Mouse (Mus musculus): ENCODE results near the gene Zfyve28. TPM values are rescaled to one million over a fixed set of nuclear protein-coding genes. Genes with fewer than 3 reads are reported as not detected.
A peak's percentile ranks its signal among the peaks of the same experiment; 100 is the strongest.

Gene Zfyve28
- polyA plus RNA-seq, 1 experiment from 2014 or later = 0.37 TPM

GRCm38 (mm10) chr5:34293363-34293762 is 5.1 kb upstream of the Zfyve28 start:
- H3K27ac ChIP-seq (ENCODE audit: low read depth, low read length) = no peak overlapping the region
- no peaks in the 10 kb centered on the region for H3K36me3 ChIP-seq (ENCODE audit: control insufficient read depth, insufficient read depth, low read length)
- H3K9me3 ChIP-seq (ENCODE audit: control insufficient read depth, low read length) = no peaks in the 10 kb centered on the region
- no peak for ATAC-seq (ENCODE audit: low FRiP score, low TSS enrichment)
- no peak overlapping the region for H3K9ac ChIP-seq (ENCODE audit: low read depth, low read length)
- peaks cover 13% of the 10 kb centered on the region for H3K27me3 ChIP-seq (ENCODE audit: control insufficient read depth, insufficient read depth, low read length)
- H3K4me2 ChIP-seq (replicated peaks; ENCODE audit: low read depth, low read length) = no peak overlapping the region
- H3K4me1 ChIP-seq (ENCODE audit: control insufficient read depth, insufficient read depth, low read length) = no peaks in the 10 kb centered on the region
- 82% methylated on average over 6 of the region's 6 CpGs for WGBS
- H3K4me3 ChIP-seq (ENCODE audit: low read length) = no peak overlapping the region

GRCm38 (mm10) chr5:34289286-34289685 is 1.0 kb upstream of the Zfyve28 start:
- 60% methylated on average over 2 of the region's 2 CpGs for WGBS
- no peak for ATAC-seq (ENCODE audit: low FRiP score, low TSS enrichment)
- H3K9me3 ChIP-seq (ENCODE audit: control insufficient read depth, low read length) = no peaks in the 10 kb centered on the region

DNA sequence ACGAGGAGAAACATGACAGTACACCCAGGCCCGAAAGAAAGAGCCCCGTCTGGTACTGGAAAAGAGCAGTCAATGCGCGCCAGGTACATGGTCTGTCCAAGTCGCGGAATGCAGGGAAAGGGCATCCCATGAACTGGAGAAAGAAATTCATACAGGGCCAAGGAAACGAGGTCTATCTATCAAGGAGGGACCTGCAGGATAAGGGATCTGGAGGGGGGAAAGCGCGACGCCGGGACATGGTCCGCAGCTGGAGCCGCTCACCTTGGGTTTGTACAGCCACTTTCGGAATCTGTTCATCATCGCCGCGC is 457 bp downstream of the Zfyve28 start:
- peak overlapping the region; percentile 98 for H3K4me2 ChIP-seq (replicated peaks; ENCODE audit: low read depth, low read length)
- H3K4me1 ChIP-seq (ENCODE audit: control insufficient read depth, insufficient read depth, low read length) = peaks cover 14% of the 10 kb centered on the region; the same call in 1 of the 2 replicates
- H3K36me3 ChIP-seq (ENCODE audit: control insufficient read depth, insufficient read depth, low read length) = no peaks in the 10 kb centered on the region
- ATAC-seq (ENCODE audit: low FRiP score, low TSS enrichment) = no peak; the same call in 1 of the 2 replicates
- peaks cover 48% of the 10 kb centered on the region for H3K27me3 ChIP-seq (ENCODE audit: control insufficient read depth, insufficient read depth, low read length)
- 2% methylated on average over 18 of the region's 18 CpGs for WGBS
- 0 out of 2 replicates have a peak overlapping the region, but pooled peaks have one; percentile 31 for H3K9ac ChIP-seq (ENCODE audit: low read depth, low read length)
- H3K9me3 ChIP-seq (ENCODE audit: control insufficient read depth, low read length) = no peaks in the 10 kb centered on the region
- H3K27ac ChIP-seq (ENCODE audit: low read depth, low read length) = no peak overlapping the region
- peak overlapping the region; percentile 62 for H3K4me3 ChIP-seq (ENCODE audit: low read length)

More at GRCm38 (mm10) chr5:34289286-34289685, 1.0 kb upstream of the Zfyve28 start:
- Histone ChIP-seq H3K36me3 (ENCODE audit: control insufficient read depth, insufficient read depth, low read length) (no peaks in the 10 kb centered on the region), H3K9ac (ENCODE audit: low read depth, low read length) (no peak overlapping the region), H3K4me1 (ENCODE audit: control insufficient read depth, insufficient read depth, low read length) (peaks cover 14% of the 10 kb centered on the region; the same call in 1 of the 2 replicates), H3K4me3 (ENCODE audit: low read length) (no peak overlapping the region), H3K27ac (ENCODE audit: low read depth, low read length) (no peak overlapping the region), H3K27me3 (ENCODE audit: control insufficient read depth, insufficient read depth, low read length) (peaks cover 46% of the 10 kb centered on the region), H3K4me2 (replicated peaks; ENCODE audit: low read depth, low read length) (no peak overlapping the region)

DNA sequence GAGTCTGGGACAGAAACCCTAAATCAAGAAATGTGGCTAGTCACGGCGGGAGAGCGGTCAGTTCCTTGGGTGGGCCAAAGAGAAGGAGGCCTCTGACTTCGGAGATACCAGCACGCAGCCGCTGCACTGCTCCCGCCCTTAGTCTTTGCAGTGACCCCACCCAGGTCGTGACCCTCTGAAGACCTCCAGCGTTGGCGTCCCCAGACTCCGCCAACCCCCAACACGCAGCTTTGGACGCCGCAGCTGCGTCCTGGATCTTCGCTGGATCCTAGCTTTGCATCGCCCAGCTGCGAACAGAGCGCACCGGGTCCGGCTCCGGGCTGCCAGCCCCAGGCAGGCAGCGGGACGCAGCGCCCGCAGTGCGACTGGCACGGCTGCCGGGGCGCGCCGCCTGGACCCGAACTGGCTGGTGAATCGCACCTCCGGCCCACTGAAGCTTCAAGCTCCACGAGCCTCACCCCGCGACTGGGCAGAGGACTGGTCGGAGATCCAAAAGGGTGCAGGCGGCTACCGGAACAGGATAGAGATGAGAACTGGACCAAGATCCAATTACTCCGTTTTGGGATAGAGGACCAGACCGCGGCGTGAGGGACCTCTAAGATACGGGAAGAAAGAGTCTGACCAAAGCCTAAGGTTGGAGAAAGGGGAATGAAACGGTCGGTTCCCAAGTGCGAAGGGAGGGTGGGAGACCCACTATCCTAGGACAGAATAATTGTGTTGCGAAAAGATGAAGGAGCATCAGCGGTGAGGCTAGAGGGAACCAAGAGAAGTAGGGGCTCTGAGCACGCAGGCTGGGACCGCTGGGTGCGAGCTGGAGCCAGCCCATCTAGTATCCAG is 1.0 kb downstream of the Zfyve28 start:
- no peak overlapping the region for H3K9ac ChIP-seq (ENCODE audit: low read depth, low read length)
- no peaks in the 10 kb centered on the region for H3K9me3 ChIP-seq (ENCODE audit: control insufficient read depth, low read length)
- no peaks in the 10 kb centered on the region for H3K36me3 ChIP-seq (ENCODE audit: control insufficient read depth, insufficient read depth, low read length)
- ATAC-seq (ENCODE audit: low FRiP score, low TSS enrichment) = 0 out of 2 replicates have a peak, but pooled peaks have one; percentile 16
- WGBS = under 1% methylated on average over 54 of the region's 54 CpGs
- peak overlapping the region; percentile 98 for H3K4me2 ChIP-seq (replicated peaks; ENCODE audit: low read depth, low read length)
- H3K4me3 ChIP-seq (ENCODE audit: low read length) = peak overlapping the region; percentile 62
- H3K27ac ChIP-seq (ENCODE audit: low read depth, low read length) = no peak overlapping the region
- peaks cover 14% of the 10 kb centered on the region; the same call in 1 of the 2 replicates for H3K4me1 ChIP-seq (ENCODE audit: control insufficient read depth, insufficient read depth, low read length)
- peaks cover 48% of the 10 kb centered on the region for H3K27me3 ChIP-seq (ENCODE audit: control insufficient read depth, insufficient read depth, low read length)

DNA sequence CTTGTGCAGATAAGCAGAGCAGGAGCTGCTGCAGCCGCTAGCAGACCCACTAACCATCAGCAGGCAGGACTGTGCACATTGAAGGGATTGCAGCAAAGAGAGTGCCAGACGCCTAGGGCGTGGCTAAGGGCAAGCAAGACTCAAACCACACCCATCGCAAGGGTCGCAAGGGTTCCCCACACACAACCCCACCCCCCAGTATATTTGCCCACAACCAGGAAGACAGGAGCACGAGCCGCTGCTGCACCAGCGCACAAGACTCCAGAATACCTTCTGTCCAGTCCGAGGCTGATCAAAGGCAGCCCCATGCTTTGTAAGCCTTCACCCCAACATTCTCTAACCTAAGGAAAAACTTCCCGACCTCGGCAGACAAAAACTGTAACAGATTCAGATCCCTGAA is 1.7 kb downstream of the Zfyve28 start:
- no peak overlapping the region for H3K9ac ChIP-seq (ENCODE audit: low read depth, low read length)
- H3K4me1 ChIP-seq (ENCODE audit: control insufficient read depth, insufficient read depth, low read length) = peaks cover 14% of the 10 kb centered on the region; the same call in 1 of the 2 replicates
- H3K4me2 ChIP-seq (replicated peaks; ENCODE audit: low read depth, low read length) = peak overlapping the region; percentile 98
- WGBS = 4% methylated on average over 11 of the region's 11 CpGs
- ATAC-seq (ENCODE audit: low FRiP score, low TSS enrichment) = no peak
- no peaks in the 10 kb centered on the region for H3K36me3 ChIP-seq (ENCODE audit: control insufficient read depth, insufficient read depth, low read length)
- no peak overlapping the region for H3K27ac ChIP-seq (ENCODE audit: low read depth, low read length)
- no peaks in the 10 kb centered on the region for H3K9me3 ChIP-seq (ENCODE audit: control insufficient read depth, low read length)
- peaks cover 48% of the 10 kb centered on the region for H3K27me3 ChIP-seq (ENCODE audit: control insufficient read depth, insufficient read depth, low read length)
- H3K4me3 ChIP-seq (ENCODE audit: low read length) = peak overlapping the region; percentile 62

DNA sequence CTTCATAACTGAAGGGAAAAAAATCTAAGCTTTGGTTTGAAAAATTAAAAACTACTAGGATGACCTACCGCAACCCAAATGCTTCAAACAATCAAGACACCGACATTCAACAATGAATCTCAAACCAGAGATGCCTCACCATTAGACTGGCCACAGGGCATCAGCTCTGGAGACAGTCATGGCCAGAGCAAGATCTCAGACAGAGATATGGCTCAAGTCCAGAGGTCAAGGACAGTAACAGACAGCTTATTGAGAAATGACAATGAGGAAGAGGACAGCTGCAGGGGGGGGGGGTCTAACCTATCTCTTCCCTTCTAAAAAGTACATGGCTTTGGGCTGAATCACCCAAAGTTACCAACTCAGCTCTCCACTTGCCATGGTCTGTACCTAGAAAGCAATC is 3.0 kb downstream of the Zfyve28 start:
- WGBS = 91% methylated on average over 2 of the region's 2 CpGs
- no peak overlapping the region for H3K4me3 ChIP-seq (ENCODE audit: low read length)
- no peak overlapping the region for H3K4me2 ChIP-seq (replicated peaks; ENCODE audit: low read depth, low read length)
- no peaks in the 10 kb centered on the region for H3K9me3 ChIP-seq (ENCODE audit: control insufficient read depth, low read length)
- no peak overlapping the region for H3K27ac ChIP-seq (ENCODE audit: low read depth, low read length)
- H3K4me1 ChIP-seq (ENCODE audit: control insufficient read depth, insufficient read depth, low read length) = peaks cover 14% of the 10 kb centered on the region; the same call in 1 of the 2 replicates
- no peak overlapping the region for H3K9ac ChIP-seq (ENCODE audit: low read depth, low read length)
- H3K27me3 ChIP-seq (ENCODE audit: control insufficient read depth, insufficient read depth, low read length) = peaks cover 48% of the 10 kb centered on the region
- H3K36me3 ChIP-seq (ENCODE audit: control insufficient read depth, insufficient read depth, low read length) = no peaks in the 10 kb centered on the region
- ATAC-seq (ENCODE audit: low FRiP score, low TSS enrichment) = no peak

DNA sequence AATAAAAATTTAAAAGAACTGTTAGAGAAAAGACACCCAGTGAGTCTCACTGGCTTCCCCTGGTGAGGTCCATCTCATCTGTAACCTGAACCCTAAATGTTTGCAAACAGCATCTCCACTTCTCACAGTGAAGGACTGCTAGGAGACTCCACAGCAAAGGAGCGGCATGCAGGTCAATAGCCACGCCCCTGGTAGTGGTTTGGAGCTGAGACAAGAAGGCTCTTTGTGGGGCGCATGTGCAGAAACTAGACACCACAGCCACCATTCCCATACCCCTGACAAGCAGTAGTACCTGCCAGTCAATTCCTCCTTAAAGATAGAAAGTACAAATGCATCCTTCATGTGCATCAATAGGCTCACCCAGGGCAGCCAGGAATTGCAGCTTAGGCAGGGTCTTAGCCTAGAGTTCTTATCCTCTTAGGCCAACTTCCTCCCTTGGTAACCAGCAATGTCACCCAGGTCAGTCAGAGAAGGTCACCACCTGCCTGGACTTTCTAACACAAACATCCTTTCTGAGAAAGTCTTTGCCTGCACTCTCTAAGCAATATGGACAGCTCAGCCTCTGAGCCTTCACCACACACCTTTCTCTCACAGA is 4.0 kb downstream of the Zfyve28 start:
- Histone ChIP-seq H3K4me1 (ENCODE audit: control insufficient read depth, insufficient read depth, low read length) (peaks cover 14% of the 10 kb centered on the region; the same call in 1 of the 2 replicates), H3K4me2 (replicated peaks; ENCODE audit: low read depth, low read length) (no peak overlapping the region), H3K9ac (ENCODE audit: low read depth, low read length) (no peak overlapping the region), H3K9me3 (ENCODE audit: control insufficient read depth, low read length) (no peaks in the 10 kb centered on the region), H3K27me3 (ENCODE audit: control insufficient read depth, insufficient read depth, low read length) (peaks cover 43% of the 10 kb centered on the region), H3K27ac (ENCODE audit: low read depth, low read length) (no peak overlapping the region), H3K4me3 (ENCODE audit: low read length) (no peak overlapping the region), H3K36me3 (ENCODE audit: control insufficient read depth, insufficient read depth, low read length) (no peaks in the 10 kb centered on the region)
- ATAC-seq (ENCODE audit: low FRiP score, low TSS enrichment) = no peak
- WGBS = 37% methylated on average over 3 of the region's 3 CpGs

DNA sequence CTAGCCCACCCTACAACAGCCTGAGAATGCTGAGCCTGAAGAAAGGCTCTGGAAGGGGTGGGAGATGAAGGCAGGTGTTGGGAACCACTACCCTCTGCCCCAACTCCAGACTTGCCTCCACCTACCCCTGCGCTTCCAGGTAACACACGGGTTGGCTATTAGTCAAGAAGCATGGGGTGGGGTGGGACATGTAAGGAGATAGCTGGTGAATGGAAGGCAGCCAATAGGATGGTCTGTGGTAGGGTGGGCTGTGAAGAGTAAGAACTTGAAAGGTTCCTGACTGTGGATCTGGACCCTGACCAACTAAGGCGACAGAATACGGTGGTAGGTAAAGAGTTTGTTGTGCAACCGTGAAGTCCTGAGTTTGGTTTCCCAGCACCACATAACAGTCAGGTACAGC is 4.9 kb downstream of the Zfyve28 start:
- H3K27me3 ChIP-seq (ENCODE audit: control insufficient read depth, insufficient read depth, low read length) = peaks cover 35% of the 10 kb centered on the region
- 87% methylated on average over 5 of the region's 5 CpGs for WGBS
- ATAC-seq (ENCODE audit: low FRiP score, low TSS enrichment) = no peak
- H3K4me3 ChIP-seq (ENCODE audit: low read length) = no peak overlapping the region
- H3K4me1 ChIP-seq (ENCODE audit: control insufficient read depth, insufficient read depth, low read length) = peaks cover 14% of the 10 kb centered on the region; the same call in 1 of the 2 replicates
- no peak overlapping the region for H3K4me2 ChIP-seq (replicated peaks; ENCODE audit: low read depth, low read length)
- no peaks in the 10 kb centered on the region for H3K9me3 ChIP-seq (ENCODE audit: control insufficient read depth, low read length)
- no peaks in the 10 kb centered on the region for H3K36me3 ChIP-seq (ENCODE audit: control insufficient read depth, insufficient read depth, low read length)
- H3K9ac ChIP-seq (ENCODE audit: low read depth, low read length) = no peak overlapping the region
- no peak overlapping the region for H3K27ac ChIP-seq (ENCODE audit: low read depth, low read length)

DNA sequence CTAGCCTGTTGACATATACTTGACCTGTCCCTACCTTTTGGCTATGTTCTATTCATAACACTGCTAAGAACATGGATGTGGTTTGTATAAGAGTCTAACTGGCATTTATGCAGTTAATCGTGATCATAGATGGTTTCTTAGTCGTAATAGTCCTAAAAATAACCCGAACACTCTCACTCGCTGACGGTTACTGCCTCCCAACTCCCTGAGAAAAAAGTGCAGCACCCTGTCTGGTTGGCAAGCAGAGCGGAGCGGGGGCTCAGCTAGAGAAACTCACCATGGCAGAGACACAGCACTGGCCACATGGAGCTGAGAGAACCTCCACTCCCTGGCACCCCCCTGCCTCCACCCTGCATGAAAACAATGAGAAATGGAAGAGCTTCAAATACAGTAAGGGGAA is 7.3 kb downstream of the Zfyve28 start:
- ATAC-seq (ENCODE audit: low FRiP score, low TSS enrichment) = no peak
- H3K27ac ChIP-seq (ENCODE audit: low read depth, low read length) = no peak overlapping the region
- H3K9ac ChIP-seq (ENCODE audit: low read depth, low read length) = no peak overlapping the region
- H3K4me2 ChIP-seq (replicated peaks; ENCODE audit: low read depth, low read length) = no peak overlapping the region
- H3K9me3 ChIP-seq (ENCODE audit: control insufficient read depth, low read length) = no peaks in the 10 kb centered on the region
- no peak overlapping the region for H3K4me3 ChIP-seq (ENCODE audit: low read length)
- H3K36me3 ChIP-seq (ENCODE audit: control insufficient read depth, insufficient read depth, low read length) = no peaks in the 10 kb centered on the region
- peaks cover 13% of the 10 kb centered on the region; the same call in 1 of the 2 replicates for H3K27me3 ChIP-seq (ENCODE audit: control insufficient read depth, insufficient read depth, low read length)
- 71% methylated on average over 7 of the region's 7 CpGs for WGBS
- H3K4me1 ChIP-seq (ENCODE audit: control insufficient read depth, insufficient read depth, low read length) = no peaks in the 10 kb centered on the region
